Mouse (Mus musculus): ENCODE data around the gene Wfdc6a. TPM values are rescaled to one million over a fixed set of nuclear protein-coding genes. Genes with fewer than 3 reads are reported as not detected.
"Not testable (repeated sequence)": the region's sequence is repeated elsewhere in the genome, so short reads cannot be mapped to it uniquely, and the experiment has no call there.

Wfdc6a gene
- total RNA-seq (2014; rRNA removed) (0.31 TPM in 1 of 2 replicates, not detected in the other), polyA plus RNA-seq (2015; fragmentation: Nextera tagmentation; extraction: Ambion mirVana) (0.19 and 0.77 TPM in 2 replicates)

DNA sequence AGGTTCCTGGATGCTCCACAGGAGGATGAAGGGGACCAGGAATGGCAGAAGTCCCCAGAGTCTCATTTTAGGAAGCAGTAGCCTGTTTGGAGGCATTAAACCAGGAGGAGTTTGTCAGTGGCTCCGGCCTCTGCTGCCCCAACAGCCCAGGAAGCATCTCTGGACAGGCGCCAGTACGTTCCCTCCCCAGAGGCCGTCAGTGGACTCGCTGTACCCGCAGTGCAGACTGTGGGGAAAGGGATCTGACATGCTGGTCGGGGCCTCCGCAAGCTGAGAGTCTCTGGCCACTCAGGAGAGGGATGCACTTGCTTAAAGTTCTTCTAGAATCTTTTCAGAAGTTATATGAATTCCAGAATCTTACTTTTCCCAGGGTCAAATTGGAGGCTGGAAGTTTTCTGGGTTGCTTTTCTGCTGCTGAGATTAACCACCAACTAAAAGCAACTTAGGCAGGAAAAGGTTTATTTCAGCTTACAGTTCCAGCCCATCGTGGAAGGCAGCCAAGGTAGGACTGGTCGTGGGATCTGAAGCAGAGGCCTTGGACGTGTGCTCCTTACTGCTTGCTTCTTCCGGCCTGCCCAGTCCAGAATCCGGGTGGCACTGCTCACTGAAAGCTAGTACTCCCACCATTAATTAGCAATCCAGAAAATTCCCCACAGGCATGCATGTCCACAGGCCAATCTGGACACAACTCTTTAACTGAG is at the start of gene Wfdc6a:
Gene Wfdc6a (minus strand): TSS at position 423 of the 701 bp plus-strand sequence.
- WGBS = 46% methylated on average over 13 of the region's 13 CpGs
- H3K27me3 ChIP-seq (ENCODE audit: insufficient read depth, low read length); H3K36me3 ChIP-seq (ENCODE audit: insufficient read depth, low read length); DNase-seq (ENCODE audit: low spot score); H3K9me3 ChIP-seq (ENCODE audit: low read length); ATAC-seq; H3K4me1 ChIP-seq (ENCODE audit: insufficient read depth, low read length); H3K9ac ChIP-seq (replicated peaks; ENCODE audit: low read length); H3K27ac ChIP-seq; H3K4me3 ChIP-seq (ENCODE audit: low read length); H3K4me2 ChIP-seq (ENCODE audit: low read depth, low read length): not testable (repeated sequence)

DNA sequence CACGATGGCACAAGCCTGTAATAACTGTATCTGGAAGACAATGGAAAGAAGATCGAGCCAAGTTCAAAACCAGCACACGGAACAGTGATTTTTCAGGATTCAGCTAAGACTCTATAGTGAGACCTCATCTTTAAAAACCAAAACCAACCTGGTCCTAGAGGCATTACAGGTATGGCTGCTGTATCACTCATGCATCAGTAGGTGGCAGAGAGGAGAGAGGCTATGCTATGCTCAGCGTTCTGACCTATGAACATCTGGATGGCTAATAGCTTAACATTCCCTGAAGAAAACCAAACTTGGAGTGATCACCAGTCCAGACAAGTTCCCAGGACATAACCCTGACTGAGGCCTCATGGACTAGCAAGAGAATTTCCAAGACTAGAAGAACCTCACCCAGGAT is 36.5 kb upstream of the Wfdc6a start:
- H3K36me3 ChIP-seq (ENCODE audit: insufficient read depth, low read length) = no peaks in the 10 kb centered on the region
- DNase-seq (ENCODE audit: low spot score) = no peak
- no peak for TF ChIP-seq CTCF (IDR thresholded peaks at IDR 0.05; ENCODE audit: low read depth)
- H3K9me3 ChIP-seq (ENCODE audit: low read length) = no peaks in the 10 kb centered on the region
- H3K27me3 ChIP-seq (ENCODE audit: insufficient read depth, low read length) = no peaks in the 10 kb centered on the region
- H3K27ac ChIP-seq = no peak overlapping the region
- whole genome bisulfite sequencing = 86% methylated on average over 4 of the region's 4 CpGs
- no peak overlapping the region for H3K4me3 ChIP-seq (ENCODE audit: low read length)
- no peak for ATAC-seq
- H3K4me1 ChIP-seq (ENCODE audit: insufficient read depth, low read length) = no peaks in the 10 kb centered on the region
- H3K4me2 ChIP-seq (ENCODE audit: low read depth, low read length) = no peak overlapping the region
- no peak overlapping the region for H3K9ac ChIP-seq (replicated peaks; ENCODE audit: low read length)

DNA sequence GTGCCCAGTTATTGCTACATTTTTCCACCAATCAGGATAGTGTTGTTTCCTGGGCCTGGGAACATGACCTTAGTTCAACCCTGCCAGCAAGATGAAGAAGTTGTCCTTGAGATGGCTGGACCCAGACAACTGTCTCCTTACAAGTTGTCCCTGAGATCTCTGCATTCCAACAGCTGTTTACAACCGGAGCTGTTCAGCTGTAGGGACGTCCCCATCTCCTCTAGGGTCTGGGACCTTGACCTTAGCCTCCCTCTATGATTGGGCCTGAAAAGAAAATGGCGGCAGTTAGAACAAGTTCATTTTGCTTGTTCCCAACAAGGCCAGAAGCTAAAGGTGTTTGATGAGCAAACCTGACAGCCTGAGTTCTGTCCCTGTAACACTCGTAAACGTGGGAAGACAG is 33.8 kb upstream of the Wfdc6a start:
- DNase-seq (ENCODE audit: low spot score) (no peak), ATAC-seq (no peak)
- no peak overlapping the region for H3K27ac ChIP-seq
- H3K4me3 ChIP-seq (ENCODE audit: low read length) = no peak overlapping the region
- H3K4me2 ChIP-seq (ENCODE audit: low read depth, low read length) = no peak overlapping the region
- H3K9ac ChIP-seq (replicated peaks; ENCODE audit: low read length) = no peak overlapping the region
- H3K27me3 ChIP-seq (ENCODE audit: insufficient read depth, low read length) = no peaks in the 10 kb centered on the region
- no peaks in the 10 kb centered on the region for H3K36me3 ChIP-seq (ENCODE audit: insufficient read depth, low read length)
- H3K4me1 ChIP-seq (ENCODE audit: insufficient read depth, low read length) = no peaks in the 10 kb centered on the region
- WGBS = 77% methylated on average over 5 of the region's 5 CpGs
- H3K9me3 ChIP-seq (ENCODE audit: low read length) = no peaks in the 10 kb centered on the region
- TF ChIP-seq CTCF (IDR thresholded peaks at IDR 0.05; ENCODE audit: low read depth) = no peak

DNA sequence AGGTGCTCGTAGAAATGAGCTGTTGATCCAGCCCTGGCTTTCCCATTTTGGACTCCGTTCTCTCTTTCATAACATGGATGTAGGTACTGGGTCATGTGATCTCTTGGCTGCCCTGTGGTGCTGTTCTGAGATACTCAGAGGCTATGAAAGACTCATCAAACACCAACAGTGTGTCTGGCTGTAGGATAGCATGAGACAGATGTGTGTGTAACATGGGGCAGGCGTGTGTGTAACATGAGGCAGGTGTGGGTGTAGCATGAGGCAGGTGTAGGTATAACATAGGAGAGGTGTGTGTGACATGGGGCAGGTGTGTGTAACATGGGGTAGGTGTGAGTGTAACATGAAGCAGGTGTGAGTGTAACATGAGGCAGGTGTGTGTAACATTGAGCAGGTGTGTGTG is 30.1 kb upstream of the Wfdc6a start:
- no peak overlapping the region for H3K9ac ChIP-seq (replicated peaks; ENCODE audit: low read length)
- H3K27ac ChIP-seq = no peak overlapping the region
- H3K4me1 ChIP-seq (ENCODE audit: insufficient read depth, low read length) = no peaks in the 10 kb centered on the region
- no peak for ATAC-seq
- H3K4me3 ChIP-seq (ENCODE audit: low read length) = no peak overlapping the region
- no peak overlapping the region for H3K4me2 ChIP-seq (ENCODE audit: low read depth, low read length)
- DNase-seq (ENCODE audit: low spot score) = no peak
- no peaks in the 10 kb centered on the region for H3K9me3 ChIP-seq (ENCODE audit: low read length)
- H3K36me3 ChIP-seq (ENCODE audit: insufficient read depth, low read length) = no peaks in the 10 kb centered on the region
- no peak for TF ChIP-seq CTCF (IDR thresholded peaks at IDR 0.05; ENCODE audit: low read depth)
- H3K27me3 ChIP-seq (ENCODE audit: insufficient read depth, low read length) = no peaks in the 10 kb centered on the region
- WGBS = 91% methylated on average over 3 of the region's 3 CpGs

DNA sequence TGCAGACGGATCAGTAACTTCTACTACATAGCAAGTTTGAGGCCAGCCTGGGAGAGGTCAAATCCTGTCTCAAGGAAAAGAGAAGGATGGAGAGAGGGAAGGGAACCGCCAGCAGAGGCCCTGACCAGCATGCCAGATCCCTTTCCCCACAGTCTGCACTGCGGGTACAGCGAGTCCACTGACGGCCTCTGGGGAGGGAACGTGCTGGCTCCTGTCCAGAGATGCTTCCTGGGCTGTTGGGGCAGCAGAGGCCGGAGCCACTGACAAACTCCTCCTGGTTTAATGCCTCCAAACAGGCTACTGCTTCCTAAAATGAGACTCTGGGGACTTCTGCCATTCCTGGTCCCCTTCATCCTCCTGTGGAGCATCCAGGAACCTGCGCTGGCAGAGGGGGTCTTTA is 28.2 kb upstream of the Wfdc6a start, which contains the start of the genes Wfdc6b and Wfdc8:
Gene Wfdc6b (plus strand): TSS at position 52 of the 400 bp plus-strand sequence.
Gene Wfdc8 (minus strand): TSS at position 156 of the 400 bp plus-strand sequence.
- not testable (repeated sequence) for H3K9ac ChIP-seq (replicated peaks; ENCODE audit: low read length); H3K27ac ChIP-seq; H3K36me3 ChIP-seq (ENCODE audit: insufficient read depth, low read length); DNase-seq (ENCODE audit: low spot score); H3K9me3 ChIP-seq (ENCODE audit: low read length); ATAC-seq; H3K4me1 ChIP-seq (ENCODE audit: insufficient read depth, low read length); H3K27me3 ChIP-seq (ENCODE audit: insufficient read depth, low read length); H3K4me2 ChIP-seq (ENCODE audit: low read depth, low read length); H3K4me3 ChIP-seq (ENCODE audit: low read length)
- 41% methylated on average over 8 of the region's 8 CpGs for WGBS

DNA sequence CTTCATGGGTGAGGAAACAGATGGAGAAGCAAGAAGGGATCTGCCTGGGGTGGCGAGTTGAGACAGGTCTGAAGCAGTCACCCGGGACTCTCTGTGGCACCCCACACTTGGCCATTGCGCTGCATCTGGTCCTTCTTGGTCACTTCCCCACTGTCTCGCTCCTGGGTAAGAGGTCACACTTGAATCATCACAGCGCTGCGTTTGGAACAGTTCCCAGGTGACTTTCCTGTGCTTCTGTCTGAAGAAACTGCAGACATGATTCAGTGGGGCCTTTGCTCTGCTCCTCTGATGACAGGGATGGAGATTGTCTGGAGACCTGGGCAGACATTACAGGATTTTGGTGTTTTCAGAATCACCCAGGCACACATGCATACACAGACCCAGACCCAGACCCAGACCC is 23.5 kb upstream of the Wfdc6a start:
- no peak for ATAC-seq
- Histone ChIP-seq H3K27ac (no peak overlapping the region), H3K9me3 (ENCODE audit: low read length) (no peaks in the 10 kb centered on the region), H3K4me3 (ENCODE audit: low read length) (no peak overlapping the region), H3K36me3 (ENCODE audit: insufficient read depth, low read length) (no peaks in the 10 kb centered on the region), H3K4me2 (ENCODE audit: low read depth, low read length) (no peak overlapping the region), H3K9ac (replicated peaks; ENCODE audit: low read length) (no peak overlapping the region), H3K27me3 (ENCODE audit: insufficient read depth, low read length) (no peaks in the 10 kb centered on the region), H3K4me1 (ENCODE audit: insufficient read depth, low read length) (no peaks in the 10 kb centered on the region)
- WGBS = 77% methylated on average over 6 of the region's 6 CpGs
- no peak for TF ChIP-seq CTCF (IDR thresholded peaks at IDR 0.05; ENCODE audit: low read depth)
- DNase-seq (ENCODE audit: low spot score) = no peak

DNA sequence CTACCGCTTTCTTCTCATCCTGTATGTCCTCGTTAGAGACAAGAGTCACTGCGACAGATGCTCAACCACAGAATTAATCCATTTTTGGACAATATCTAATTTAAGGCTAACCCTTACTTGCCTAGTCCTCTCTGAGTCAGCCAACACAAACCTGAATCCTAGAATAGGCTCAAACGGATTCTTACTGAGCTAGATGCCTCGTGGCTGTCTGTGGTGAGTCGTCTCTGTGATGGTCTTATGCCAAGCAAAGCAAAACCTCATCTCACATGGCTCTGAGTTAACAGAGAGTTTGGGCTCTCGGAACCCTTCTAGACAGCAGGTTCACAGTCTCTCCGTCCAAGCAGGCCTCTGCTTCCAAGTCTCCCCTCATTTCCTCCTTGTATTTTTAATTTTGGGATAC is 19.2 kb upstream of the Wfdc6a start:
- Histone ChIP-seq H3K27ac (no peak overlapping the region), H3K9ac (replicated peaks; ENCODE audit: low read length) (no peak overlapping the region), H3K4me1 (ENCODE audit: insufficient read depth, low read length) (no peaks in the 10 kb centered on the region), H3K27me3 (ENCODE audit: insufficient read depth, low read length) (no peaks in the 10 kb centered on the region), H3K4me2 (ENCODE audit: low read depth, low read length) (no peak overlapping the region), H3K4me3 (ENCODE audit: low read length) (no peak overlapping the region), H3K36me3 (ENCODE audit: insufficient read depth, low read length) (no peaks in the 10 kb centered on the region), H3K9me3 (ENCODE audit: low read length) (no peaks in the 10 kb centered on the region)
- ATAC-seq = no peak
- WGBS = 86% methylated on average over 8 of the region's 8 CpGs
- DNase-seq (ENCODE audit: low spot score) = no peak
- no peak for TF ChIP-seq CTCF (IDR thresholded peaks at IDR 0.05; ENCODE audit: low read depth)

All from hindbrain, postnatal 0 days (tissue).